Mouse (Mus musculus): Measurements from ENCODE around the gene Atg3. TPM values are rescaled to one million over a fixed set of nuclear protein-coding genes. Genes with fewer than 3 reads are reported as not detected.
A peak's percentile ranks its signal among the peaks of the same experiment; 100 is the strongest.

Gene Atg3
- 32.4 and 34.0 TPM in 2 replicates for polyA plus RNA-seq (2015; fragmentation: Nextera tagmentation; extraction: Ambion mirVana)

- H3K27ac ChIP-seq (ENCODE audit: low read length), result peak within 1 kb of the TSS; percentile 97
- H3K4me2 ChIP-seq (ENCODE audit: low read depth, low read length), result peak within 1 kb of the TSS; percentile 90
- no peaks in the 10 kb centered on the region for H3K9me3 ChIP-seq (replicated peaks; ENCODE audit: control insufficient read depth, low read length)
- peak within 1 kb of the TSS; percentile 69 for H3K4me3 ChIP-seq (ENCODE audit: low read length)
- under 1% methylated on average over 59 of the region's 64 CpGs for WGBS
- H3K27me3 ChIP-seq (ENCODE audit: control insufficient read depth, insufficient read depth, low read length), result no peaks in the 10 kb centered on the region
- H3K4me1 ChIP-seq (ENCODE audit: control insufficient read depth, insufficient read depth, low read length), result peaks cover 17% of the 10 kb centered on the region
- ATAC-seq (replicated peaks; ENCODE audit: extremely low read depth, insufficient read depth, low FRiP score), result peak; percentile 99
- peak within 1 kb of the TSS; percentile 89 for H3K9ac ChIP-seq (ENCODE audit: low read length)
- H3K36me3 ChIP-seq (ENCODE audit: control insufficient read depth, insufficient read depth), result peaks cover 7% of the 10 kb centered on the region; the same call in 1 of the 2 replicates
These were observed at the start of gene Atg3, which contains the start of gene Slc35a5 for GRCm38 (mm10) chr16:45158522-45159388. Atg3 (plus strand) TSS chr16:45158785. Slc35a5 (minus strand) TSS chr16:45158706.

- no peak overlapping the region for H3K4me2 ChIP-seq (ENCODE audit: low read depth, low read length)
- no peaks in the 10 kb centered on the region for H3K27me3 ChIP-seq (ENCODE audit: control insufficient read depth, insufficient read depth, low read length)
- peak; percentile 81 for ATAC-seq (replicated peaks; ENCODE audit: extremely low read depth, insufficient read depth, low FRiP score)
- no peak overlapping the region for H3K9ac ChIP-seq (ENCODE audit: low read length)
- 6% methylated on average over 4 of the region's 4 CpGs for whole genome bisulfite sequencing
- no peak overlapping the region for H3K4me3 ChIP-seq (ENCODE audit: low read length)
- peak overlapping the region; percentile 48 for H3K27ac ChIP-seq (ENCODE audit: low read length)
- no peaks in the 10 kb centered on the region for H3K9me3 ChIP-seq (replicated peaks; ENCODE audit: control insufficient read depth, low read length)
- H3K4me1 ChIP-seq (ENCODE audit: control insufficient read depth, insufficient read depth, low read length), result peaks cover 8% of the 10 kb centered on the region
- peaks cover 5% of the 10 kb centered on the region; the same call in 1 of the 2 replicates for H3K36me3 ChIP-seq (ENCODE audit: control insufficient read depth, insufficient read depth)
These were observed 48.1 kb upstream of the Atg3 start for GRCm38 (mm10) chr16:45110498-45110897.

- H3K9me3 ChIP-seq (replicated peaks; ENCODE audit: control insufficient read depth, low read length), result no peaks in the 10 kb centered on the region
- no peak overlapping the region for H3K4me2 ChIP-seq (ENCODE audit: low read depth, low read length)
- H3K27me3 ChIP-seq (ENCODE audit: control insufficient read depth, insufficient read depth, low read length), result no peaks in the 10 kb centered on the region
- H3K4me1 ChIP-seq (ENCODE audit: control insufficient read depth, insufficient read depth, low read length), result peaks cover 11% of the 10 kb centered on the region
- H3K27ac ChIP-seq (ENCODE audit: low read length), result no peak overlapping the region
- no peak overlapping the region for H3K9ac ChIP-seq (ENCODE audit: low read length)
- WGBS, result 84% methylated on average over 3 of the region's 3 CpGs
- H3K36me3 ChIP-seq (ENCODE audit: control insufficient read depth, insufficient read depth), result peaks cover 15% of the 10 kb centered on the region
- no peak for ATAC-seq (replicated peaks; ENCODE audit: extremely low read depth, insufficient read depth, low FRiP score)
- H3K4me3 ChIP-seq (ENCODE audit: low read length), result no peak overlapping the region
These were observed 41.4 kb upstream of the Atg3 start for GRCm38 (mm10) chr16:45117200-45117599.

GRCm38 (mm10) chr16:45118760-45119159 is 39.8 kb upstream of the Atg3 start:
- 86% methylated on average over 3 of the region's 3 CpGs for WGBS
- Histone ChIP-seq H3K4me1 (ENCODE audit: control insufficient read depth, insufficient read depth, low read length) (peaks cover 11% of the 10 kb centered on the region), H3K27me3 (ENCODE audit: control insufficient read depth, insufficient read depth, low read length) (no peaks in the 10 kb centered on the region), H3K4me3 (ENCODE audit: low read length) (no peak overlapping the region), H3K9ac (ENCODE audit: low read length) (no peak overlapping the region), H3K36me3 (ENCODE audit: control insufficient read depth, insufficient read depth) (peaks cover 17% of the 10 kb centered on the region), H3K9me3 (replicated peaks; ENCODE audit: control insufficient read depth, low read length) (no peaks in the 10 kb centered on the region), H3K4me2 (ENCODE audit: low read depth, low read length) (no peak overlapping the region), H3K27ac (ENCODE audit: low read length) (no peak overlapping the region)
- ATAC-seq (replicated peaks; ENCODE audit: extremely low read depth, insufficient read depth, low FRiP score), result no peak

- H3K9me3 ChIP-seq (replicated peaks; ENCODE audit: control insufficient read depth, low read length), result no peaks in the 10 kb centered on the region
- peaks cover 17% of the 10 kb centered on the region for H3K36me3 ChIP-seq (ENCODE audit: control insufficient read depth, insufficient read depth)
- peak; percentile 69 for ATAC-seq (replicated peaks; ENCODE audit: extremely low read depth, insufficient read depth, low FRiP score)
- 28% methylated on average over 5 of the region's 5 CpGs for WGBS
- H3K27me3 ChIP-seq (ENCODE audit: control insufficient read depth, insufficient read depth, low read length), result no peaks in the 10 kb centered on the region
- H3K9ac ChIP-seq (ENCODE audit: low read length), result no peak overlapping the region
- peaks cover 11% of the 10 kb centered on the region for H3K4me1 ChIP-seq (ENCODE audit: control insufficient read depth, insufficient read depth, low read length)
- no peak overlapping the region for H3K4me3 ChIP-seq (ENCODE audit: low read length)
- peak overlapping the region; percentile 67 for H3K27ac ChIP-seq (ENCODE audit: low read length)
- H3K4me2 ChIP-seq (ENCODE audit: low read depth, low read length), result no peak overlapping the region
These were observed 37.6 kb upstream of the Atg3 start for GRCm38 (mm10) chr16:45120844-45121425.

- no peak overlapping the region for H3K9ac ChIP-seq (ENCODE audit: low read length)
- no peak overlapping the region for H3K27ac ChIP-seq (ENCODE audit: low read length)
- H3K4me1 ChIP-seq (ENCODE audit: control insufficient read depth, insufficient read depth, low read length), result peaks cover 11% of the 10 kb centered on the region
- ATAC-seq (replicated peaks; ENCODE audit: extremely low read depth, insufficient read depth, low FRiP score), result no peak
- H3K9me3 ChIP-seq (replicated peaks; ENCODE audit: control insufficient read depth, low read length), result no peaks in the 10 kb centered on the region
- H3K27me3 ChIP-seq (ENCODE audit: control insufficient read depth, insufficient read depth, low read length), result no peaks in the 10 kb centered on the region
- peaks cover 20% of the 10 kb centered on the region for H3K36me3 ChIP-seq (ENCODE audit: control insufficient read depth, insufficient read depth)
- no peak overlapping the region for H3K4me3 ChIP-seq (ENCODE audit: low read length)
- no peak overlapping the region for H3K4me2 ChIP-seq (ENCODE audit: low read depth, low read length)
- WGBS, result 46% methylated on average over 5 of the region's 5 CpGs
These were observed 36.0 kb upstream of the Atg3 start for GRCm38 (mm10) chr16:45122571-45122970.

- Histone ChIP-seq H3K4me1 (ENCODE audit: control insufficient read depth, insufficient read depth, low read length) (peaks cover 11% of the 10 kb centered on the region), H3K4me2 (ENCODE audit: low read depth, low read length) (no peak overlapping the region), H3K9ac (ENCODE audit: low read length) (no peak overlapping the region), H3K9me3 (replicated peaks; ENCODE audit: control insufficient read depth, low read length) (no peaks in the 10 kb centered on the region), H3K27ac (ENCODE audit: low read length) (no peak overlapping the region), H3K36me3 (ENCODE audit: control insufficient read depth, insufficient read depth) (peaks cover 13% of the 10 kb centered on the region), H3K27me3 (ENCODE audit: control insufficient read depth, insufficient read depth, low read length) (no peaks in the 10 kb centered on the region), H3K4me3 (ENCODE audit: low read length) (no peak overlapping the region)
- WGBS, result 46% methylated on average over 9 of the region's 9 CpGs
- ATAC-seq (replicated peaks; ENCODE audit: extremely low read depth, insufficient read depth, low FRiP score), result no peak
These were observed 34.1 kb upstream of the Atg3 start for GRCm38 (mm10) chr16:45124230-45125203.

GRCm38 (mm10) chr16:45127936-45128710 is 30.5 kb upstream of the Atg3 start:
- H3K27me3 ChIP-seq (ENCODE audit: control insufficient read depth, insufficient read depth, low read length), result no peaks in the 10 kb centered on the region
- ATAC-seq (replicated peaks; ENCODE audit: extremely low read depth, insufficient read depth, low FRiP score), result no peak
- H3K4me3 ChIP-seq (ENCODE audit: low read length), result no peak overlapping the region
- peaks cover 17% of the 10 kb centered on the region for H3K36me3 ChIP-seq (ENCODE audit: control insufficient read depth, insufficient read depth)
- H3K4me2 ChIP-seq (ENCODE audit: low read depth, low read length), result no peak overlapping the region
- no peak overlapping the region for H3K27ac ChIP-seq (ENCODE audit: low read length)
- 85% methylated on average over 2 of the region's 2 CpGs for WGBS
- no peaks in the 10 kb centered on the region for H3K4me1 ChIP-seq (ENCODE audit: control insufficient read depth, insufficient read depth, low read length)
- no peaks in the 10 kb centered on the region for H3K9me3 ChIP-seq (replicated peaks; ENCODE audit: control insufficient read depth, low read length)
- H3K9ac ChIP-seq (ENCODE audit: low read length), result no peak overlapping the region

Measured in heart, embryonic 16.5 days (tissue).